Mouse (Mus musculus) liver, embryonic 11.5 days (tissue): ENCODE measurements around the gene Arrb1. TPM values are rescaled to one million over a fixed set of nuclear protein-coding genes. Genes with fewer than 3 reads are reported as not detected.

Experiments used
- ATAC-seq: fragments of 200-750 bp; cut with Nextera tagmentation; replicated peaks from 2 replicates; pipeline ENCODE4 v1.8.0; 2017; ENCODE audit warnings: moderate number of reproducible peaks, mild to moderate bottlenecking, moderate TSS enrichment, moderate library complexity; ENCODE audit not compliant: low FRiP score
- DNase-seq: peaks from one replicate; pipeline ENCODE4 v3.0.0-alpha.2; 2017; ENCODE audit warnings: low spot score
- H3K27ac ChIP-seq: fragments of 300-500 bp; sonication (generic); 2 replicates; pipeline ENCODE4 v1.5.1; 2014; ENCODE audit warnings: mild to moderate bottlenecking, low read depth, low read length, control low read depth
- H3K27me3 ChIP-seq: fragments of 300-500 bp; sonication (generic); replicated peaks from 2 replicates; pipeline ENCODE4 v1.6.1; 2014; ENCODE audit warnings: low read length, mixed read lengths; ENCODE audit not compliant: control insufficient read depth, insufficient read depth
- H3K36me3 ChIP-seq: fragments of 300-500 bp; sonication (generic); 2 replicates; pipeline ENCODE4 v1.6.1; 2014; ENCODE audit warnings: mild to moderate bottlenecking, low read length, moderate library complexity, mixed read lengths; ENCODE audit not compliant: control insufficient read depth, insufficient read depth
- H3K4me1 ChIP-seq: fragments of 300-500 bp; sonication (generic); replicated peaks from 2 replicates; pipeline ENCODE4 v1.6.1; 2014; ENCODE audit warnings: low read length, mixed read lengths; ENCODE audit not compliant: control insufficient read depth, insufficient read depth
- H3K4me2 ChIP-seq: fragments of 300-500 bp; sonication (generic); 2 replicates; pipeline ENCODE4 v1.6.1; 2014; ENCODE audit warnings: mild to moderate bottlenecking, control low read depth, moderate library complexity
- H3K4me3 ChIP-seq: fragments of 300-500 bp; sonication (generic); 2 replicates; pipeline ENCODE4 v1.5.1; 2014; ENCODE audit warnings: low read depth, low read length, control low read depth
- H3K9ac ChIP-seq: fragments of 300-500 bp; sonication (generic); 2 replicates; pipeline ENCODE4 v1.6.1; 2014; ENCODE audit warnings: low read depth, low read length, control low read depth
- H3K9me3 ChIP-seq: fragments of 300-500 bp; sonication (generic); 2 replicates; pipeline ENCODE4 v1.6.1; 2016; ENCODE audit warnings: low read length, inconsistent platforms, mixed read lengths; ENCODE audit not compliant: control insufficient read depth
- WGBS: fragments of 180-500 bp; shearing (Covaris S2); extraction: QIAGEN DNeasy Blood & Tissue Kit; methylation state at CpG from one replicate; pipeline ENCODE4 v1.1.7; 2014; 5-methylcytosine and 5-hydroxymethylcytosine counted together
- polyA plus RNA-seq: library from polyadenylated mRNA; unstranded; fragments of >200 nt; fragmentation: Nextera tagmentation; extraction: Ambion mirVana; gene quantifications from 2 replicates; pipeline ENCODE4 v1.2.1, GENCODE M21; 2014

Arrb1 gene
- polyA plus RNA-seq, 1 experiment from 2014 or later = 27.9 TPM

DNA sequence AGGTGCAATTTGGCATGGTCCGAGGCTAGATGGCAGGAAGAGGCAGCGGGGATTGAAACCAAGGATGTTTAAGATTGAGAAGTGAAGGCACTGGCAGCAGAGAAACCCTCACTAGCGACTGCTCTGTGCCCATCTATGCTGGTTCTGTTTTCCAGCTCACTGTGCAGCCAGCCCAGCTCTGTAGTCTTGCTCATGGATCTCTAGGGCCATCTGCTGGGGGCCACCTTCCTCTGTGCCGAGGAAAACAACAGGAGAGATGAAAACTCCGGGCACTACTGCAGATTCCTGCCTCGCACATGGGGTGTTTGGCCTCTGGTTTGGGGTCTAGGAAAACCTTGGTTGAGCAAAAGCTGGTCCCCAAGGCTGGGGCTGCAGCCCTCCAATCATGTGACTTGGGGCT, 20.6 kb downstream of the Arrb1 start:
- no peak overlapping the region for H3K4me2 ChIP-seq

DNA sequence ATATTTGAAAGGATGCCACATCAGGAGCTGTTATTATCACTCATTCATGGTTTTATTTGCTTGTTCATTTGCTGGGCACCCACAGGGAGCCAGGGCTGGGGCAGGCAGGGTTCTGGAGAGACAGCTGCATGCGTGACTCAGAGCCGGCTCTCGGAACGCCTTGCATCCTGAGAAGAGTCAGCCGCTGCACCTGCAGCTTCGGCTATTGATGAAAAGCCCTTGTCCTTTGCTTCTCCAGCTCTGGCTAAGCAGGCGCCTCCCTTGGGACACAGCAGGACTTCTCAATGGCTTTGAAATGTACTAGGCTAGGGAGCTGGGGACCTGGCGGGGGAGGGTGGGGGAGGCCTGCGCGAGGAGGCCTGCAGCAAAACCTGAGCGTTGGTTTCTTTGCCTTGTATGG, 23.8 kb downstream of the Arrb1 start:
- H3K27ac ChIP-seq = no peak overlapping the region
- no peak for DNase-seq
- H3K4me1 ChIP-seq = peaks cover 28% of the 10 kb centered on the region
- H3K9ac ChIP-seq = peak overlapping the region; percentile 30; the same call in 1 of the 2 replicates
- 41% methylated on average over 11 of the region's 11 CpGs for WGBS
- H3K4me3 ChIP-seq = no peak overlapping the region
- no peaks in the 10 kb centered on the region for H3K27me3 ChIP-seq
- H3K9me3 ChIP-seq = no peaks in the 10 kb centered on the region
- peak overlapping the region; percentile 12; the same call in 1 of the 2 replicates for H3K4me2 ChIP-seq
- H3K36me3 ChIP-seq = no peaks in the 10 kb centered on the region
- no peak for ATAC-seq

More for the DNA sequence above, 20.6 kb downstream of the Arrb1 start:
- no peak for DNase-seq
- H3K4me1 ChIP-seq = peaks cover 21% of the 10 kb centered on the region
- WGBS = 45% methylated on average over 6 of the region's 6 CpGs
- H3K27me3 ChIP-seq = no peaks in the 10 kb centered on the region
- H3K4me3 ChIP-seq = no peak overlapping the region
- no peaks in the 10 kb centered on the region for H3K9me3 ChIP-seq
- no peak overlapping the region for H3K9ac ChIP-seq
- H3K36me3 ChIP-seq = peaks cover 4% of the 10 kb centered on the region; the same call in 1 of the 2 replicates
- no peak for ATAC-seq
- H3K27ac ChIP-seq = no peak overlapping the region

DNA sequence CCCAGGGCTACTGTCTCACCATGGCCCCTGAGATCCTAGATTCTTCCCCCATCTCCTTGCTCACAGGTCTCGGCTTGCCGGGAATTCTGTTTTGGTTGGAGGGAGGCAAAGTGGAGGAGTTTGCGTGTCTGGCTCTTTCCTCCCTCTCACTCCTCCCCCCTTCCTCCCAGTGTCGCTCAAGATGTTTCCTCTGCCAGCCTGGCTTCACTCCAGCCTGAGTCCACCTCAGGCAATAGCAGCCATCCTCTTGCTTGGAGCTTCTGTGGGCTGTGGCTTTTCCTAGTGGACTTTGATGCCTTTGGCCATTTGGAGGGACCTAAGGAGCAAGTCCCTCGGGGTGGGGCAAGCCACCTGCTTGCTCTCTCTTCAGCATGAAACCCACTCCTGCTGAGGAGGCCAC, 27.2 kb downstream of the Arrb1 start:
- ATAC-seq = no peak
- H3K36me3 ChIP-seq = no peaks in the 10 kb centered on the region
- H3K9me3 ChIP-seq = no peaks in the 10 kb centered on the region
- H3K27ac ChIP-seq = no peak overlapping the region
- H3K4me2 ChIP-seq = no peak overlapping the region
- WGBS = 45% methylated on average over 5 of the region's 5 CpGs
- no peak for DNase-seq
- H3K4me1 ChIP-seq = peaks cover 44% of the 10 kb centered on the region
- H3K9ac ChIP-seq = no peak overlapping the region
- no peak overlapping the region for H3K4me3 ChIP-seq
- no peaks in the 10 kb centered on the region for H3K27me3 ChIP-seq

DNA sequence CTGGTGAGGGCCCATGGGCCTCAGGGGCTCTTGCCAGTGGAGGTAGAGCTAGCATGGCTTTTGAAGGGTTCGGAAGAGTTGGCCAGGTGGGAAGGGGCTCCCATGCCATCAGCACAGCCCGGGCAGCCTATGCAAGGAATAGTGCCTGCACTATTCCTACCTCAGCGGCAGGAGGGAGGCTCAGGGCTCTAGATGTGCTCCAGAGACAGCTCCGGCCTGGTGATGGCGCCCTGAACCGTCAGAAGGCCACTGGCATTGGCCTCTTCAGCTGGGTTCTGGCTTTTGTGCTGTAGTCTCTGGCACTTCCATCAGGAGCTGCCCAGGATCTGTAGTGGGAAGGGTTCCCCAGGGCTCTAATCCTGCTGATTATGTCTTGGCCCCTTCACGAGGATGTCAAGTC, 28.0 kb downstream of the Arrb1 start:
- DNase-seq (no peak), ATAC-seq (no peak)
- 71% methylated on average over 7 of the region's 7 CpGs for WGBS
- H3K4me2 ChIP-seq = no peak overlapping the region
- H3K4me1 ChIP-seq = peaks cover 43% of the 10 kb centered on the region
- H3K9ac ChIP-seq = no peak overlapping the region
- H3K36me3 ChIP-seq = no peaks in the 10 kb centered on the region
- H3K27me3 ChIP-seq = no peaks in the 10 kb centered on the region
- H3K9me3 ChIP-seq = no peaks in the 10 kb centered on the region
- H3K4me3 ChIP-seq = no peak overlapping the region
- no peak overlapping the region for H3K27ac ChIP-seq

DNA sequence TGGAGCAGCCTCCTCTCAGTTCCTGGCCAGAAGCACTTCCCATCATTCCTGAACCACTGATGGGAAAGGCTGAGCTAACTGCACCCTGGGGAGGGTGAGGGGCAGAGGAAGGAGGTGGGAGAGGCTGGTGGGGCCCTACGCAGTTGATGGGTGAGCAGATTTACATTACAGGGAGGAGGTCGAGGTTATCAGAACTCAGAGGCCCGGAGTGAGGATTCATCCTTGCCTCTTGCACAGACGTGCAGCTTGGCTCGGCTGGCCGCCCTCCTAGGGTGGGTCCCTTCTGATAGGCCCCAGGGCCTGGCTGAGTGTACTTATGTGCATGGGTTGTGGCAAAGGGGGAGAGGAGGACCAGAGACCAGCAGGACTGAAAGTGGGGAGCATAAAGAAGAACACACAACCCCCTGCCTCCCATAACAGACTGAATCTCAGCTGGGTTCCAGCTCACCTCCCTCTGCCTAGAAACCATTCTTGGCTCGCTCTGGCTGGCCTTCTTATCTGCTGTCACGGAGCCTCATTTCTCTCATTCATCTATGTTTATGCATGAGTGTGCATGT, 30.1 kb downstream of the Arrb1 start:
- Histone ChIP-seq H3K27ac (peak overlapping the region; percentile 17), H3K4me2 (peak overlapping the region; percentile 16), H3K4me3 (no peak overlapping the region), H3K27me3 (no peaks in the 10 kb centered on the region), H3K36me3 (no peaks in the 10 kb centered on the region), H3K4me1 (peaks cover 31% of the 10 kb centered on the region), H3K9me3 (no peaks in the 10 kb centered on the region), H3K9ac (no peak overlapping the region)
- 27% methylated on average over 8 of the region's 8 CpGs for WGBS
- ATAC-seq (peak; percentile 66), DNase-seq (no peak)

DNA sequence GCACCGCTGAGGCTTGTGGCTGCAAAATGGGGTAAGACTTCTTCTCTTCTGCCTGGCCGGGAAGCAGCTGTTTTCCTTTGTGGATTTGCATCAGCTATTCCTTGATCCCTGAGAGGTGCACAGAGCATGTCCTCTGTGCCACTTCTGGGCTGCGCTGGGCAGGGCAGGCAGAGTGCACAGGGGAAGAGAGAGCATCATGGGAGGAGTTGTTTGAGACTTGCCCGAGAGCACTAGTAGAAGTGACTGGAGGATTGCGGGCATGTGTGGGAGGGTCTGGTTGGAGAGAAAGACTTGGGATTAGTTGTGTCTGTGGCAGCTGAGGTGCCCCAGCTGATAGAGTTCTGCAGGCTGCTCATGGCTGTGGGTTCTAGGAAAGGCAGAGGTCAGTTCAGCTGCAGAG, 35.4 kb downstream of the Arrb1 start:
- H3K4me2 ChIP-seq = peak overlapping the region; percentile 19; the same call in 1 of the 2 replicates
- H3K36me3 ChIP-seq = 0 out of 2 replicates have a peak, but pooled peaks cover 2% of the 10 kb centered on the region
- ATAC-seq (no peak), DNase-seq (no peak)
- H3K9ac ChIP-seq = no peak overlapping the region
- no peaks in the 10 kb centered on the region for H3K9me3 ChIP-seq
- peaks cover 3% of the 10 kb centered on the region for H3K4me1 ChIP-seq
- no peak overlapping the region for H3K4me3 ChIP-seq
- WGBS = 66% methylated on average over 5 of the region's 5 CpGs
- no peak overlapping the region for H3K27ac ChIP-seq
- H3K27me3 ChIP-seq = no peaks in the 10 kb centered on the region

DNA sequence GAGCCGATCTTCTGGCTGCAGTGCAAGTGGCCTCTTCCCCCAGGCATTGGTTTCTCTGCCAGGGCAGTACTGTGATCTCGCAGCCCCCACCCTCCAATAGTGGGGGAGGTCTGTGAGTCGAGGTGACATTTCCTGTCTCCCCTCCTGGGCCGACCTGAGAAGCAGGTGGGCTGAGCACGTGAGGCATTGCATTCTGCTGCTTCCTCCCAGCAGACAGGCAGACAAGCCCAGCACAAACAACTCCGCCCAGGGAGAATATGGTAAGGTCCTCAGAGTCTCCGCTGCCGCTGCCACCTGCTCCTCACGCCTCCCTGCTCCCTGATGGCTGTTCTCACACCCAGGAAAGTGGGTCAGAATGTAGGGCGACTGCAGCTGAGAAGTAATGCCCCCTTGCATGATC, 37.7 kb downstream of the Arrb1 start:
- Histone ChIP-seq H3K4me3 (no peak overlapping the region), H3K4me2 (no peak overlapping the region), H3K9ac (no peak overlapping the region), H3K36me3 (0 out of 2 replicates have a peak, but pooled peaks cover 2% of the 10 kb centered on the region), H3K4me1 (peaks cover 2% of the 10 kb centered on the region), H3K9me3 (no peaks in the 10 kb centered on the region), H3K27ac (no peak overlapping the region), H3K27me3 (no peaks in the 10 kb centered on the region)
- DNase-seq (no peak), ATAC-seq (no peak)
- 60% methylated on average over 10 of the region's 10 CpGs for WGBS

DNA sequence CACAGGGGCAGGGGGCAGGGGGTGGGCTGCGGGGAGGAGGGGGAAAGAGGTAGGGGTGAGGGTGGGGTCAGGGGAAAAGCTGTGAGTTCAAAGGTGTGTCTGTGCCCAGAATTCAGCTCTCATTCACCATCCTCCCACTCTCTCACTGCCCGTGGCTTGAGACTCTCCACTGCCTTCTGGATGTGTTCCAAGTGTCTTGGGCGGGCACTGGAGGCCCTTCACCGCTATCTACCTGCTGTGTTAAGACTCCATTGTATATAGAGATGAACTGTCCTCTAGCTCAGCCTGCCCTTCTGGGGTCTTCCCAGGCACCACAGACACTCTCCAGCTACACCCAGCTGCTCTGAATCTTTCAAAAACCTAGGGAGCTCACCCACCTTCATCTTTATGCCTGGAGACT, 38.1 kb downstream of the Arrb1 start:
- WGBS = 66% methylated on average over 4 of the region's 4 CpGs
- H3K27me3 ChIP-seq = no peaks in the 10 kb centered on the region
- no peak overlapping the region for H3K4me3 ChIP-seq
- no peak overlapping the region for H3K9ac ChIP-seq
- no peak for DNase-seq
- no peak overlapping the region for H3K4me2 ChIP-seq
- no peaks in the 10 kb centered on the region for H3K9me3 ChIP-seq
- H3K4me1 ChIP-seq = peaks cover 2% of the 10 kb centered on the region
- 0 out of 2 replicates have a peak, but pooled peaks cover 2% of the 10 kb centered on the region for H3K36me3 ChIP-seq
- no peak for ATAC-seq
- H3K27ac ChIP-seq = no peak overlapping the region

DNA sequence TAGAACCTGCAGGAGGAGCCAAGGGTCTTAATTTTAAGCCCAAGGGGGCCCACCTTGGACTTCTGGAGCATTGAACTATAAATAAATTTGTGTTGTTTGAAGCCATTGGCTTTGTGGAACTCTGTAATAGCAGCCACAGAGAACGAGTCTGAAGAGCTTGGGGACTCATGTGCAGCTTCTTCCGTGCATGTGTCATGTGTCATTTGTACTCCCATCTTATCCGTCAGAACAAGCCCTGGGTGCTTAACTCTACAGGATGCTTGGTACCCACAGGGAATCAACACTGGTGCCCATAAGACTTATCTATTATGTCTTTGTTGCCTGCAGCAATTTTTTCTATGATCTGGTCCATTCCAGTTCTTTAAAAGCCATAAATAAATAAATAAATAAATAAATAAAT, 43.0 kb downstream of the Arrb1 start:
- peaks cover 26% of the 10 kb centered on the region for H3K4me1 ChIP-seq
- H3K27ac ChIP-seq = no peak overlapping the region
- DNase-seq (no peak), ATAC-seq (no peak)
- WGBS = 71% methylated on average over 3 of the region's 3 CpGs
- H3K36me3 ChIP-seq = 0 out of 2 replicates have a peak, but pooled peaks cover 2% of the 10 kb centered on the region
- H3K4me3 ChIP-seq = no peak overlapping the region
- H3K4me2 ChIP-seq = no peak overlapping the region
- H3K9me3 ChIP-seq = no peaks in the 10 kb centered on the region
- no peak overlapping the region for H3K9ac ChIP-seq
- H3K27me3 ChIP-seq = no peaks in the 10 kb centered on the region
